Mouse (Mus musculus) frontal cortex, adult 2 months (tissue): ENCODE data around the gene Spin2e. TPM values are rescaled to one million over a fixed set of nuclear protein-coding genes. Genes with fewer than 3 reads are reported as not detected.
"Not testable (repeated sequence)": the region's sequence is repeated elsewhere in the genome, so short reads cannot be mapped to it uniquely, and the experiment has no call there.

Experiments used
- DNase-seq, 2 experiments: peaks; one replicate each; pipeline ENCODE4 v3.0.0; 2022; ENCODE audit warnings: low spot score in 1 of 2; ENCODE audit errors: extremely low spot score in 1 of 2
- polyA plus RNA-seq: library from polyadenylated mRNA; depleted of rRNA; stranded (reverse); fragments of >200 nt; gene quantifications from 2 replicates; pipeline ENCODE4 v1.2.3, GENCODE M21; 2012; rRNA removed

The Spin2e gene
- not detected in 2 replicates for polyA plus RNA-seq

GRCm38 (mm10) chrX:31618820-31619219 lies at the start of gene Spin2e:
TSS of gene Spin2e (minus strand) at chrX:31618920.
- DNase-seq, result not testable (repeated sequence)

GRCm38 (mm10) chrX:31574183-31574582 lies 44.5 kb downstream of the Spin2e start, which contains the start of gene Gm21883:
TSS of gene Gm21883 (minus strand) at chrX:31574283.
- DNase-seq, result not testable (repeated sequence)

Other genes with a start within 250 kb of the Spin2e start
- gene Btbd35f19, start 235.0 kb downstream of the Spin2e start, polyA plus RNA-seq, result not detected in 2 replicates
- not detected in 2 replicates for gene Gm21883, start 44.6 kb downstream of the Spin2e start, polyA plus RNA-seq
- not detected in 2 replicates for gene Btbd35f25, start 98.2 kb upstream of the Spin2e start, polyA plus RNA-seq